Mouse (Mus musculus) testis, postnatal 10 days (tissue): Measurements from ENCODE around the gene Aldh6a1.
A peak's percentile ranks its signal among the peaks of the same experiment; 100 is the strongest.

Experiments used
- DNase-seq: peaks from one replicate; pipeline ENCODE4 v3.0.0; 2021; ENCODE audit warnings: low spot score

Aldh6a1 gene

DNA sequence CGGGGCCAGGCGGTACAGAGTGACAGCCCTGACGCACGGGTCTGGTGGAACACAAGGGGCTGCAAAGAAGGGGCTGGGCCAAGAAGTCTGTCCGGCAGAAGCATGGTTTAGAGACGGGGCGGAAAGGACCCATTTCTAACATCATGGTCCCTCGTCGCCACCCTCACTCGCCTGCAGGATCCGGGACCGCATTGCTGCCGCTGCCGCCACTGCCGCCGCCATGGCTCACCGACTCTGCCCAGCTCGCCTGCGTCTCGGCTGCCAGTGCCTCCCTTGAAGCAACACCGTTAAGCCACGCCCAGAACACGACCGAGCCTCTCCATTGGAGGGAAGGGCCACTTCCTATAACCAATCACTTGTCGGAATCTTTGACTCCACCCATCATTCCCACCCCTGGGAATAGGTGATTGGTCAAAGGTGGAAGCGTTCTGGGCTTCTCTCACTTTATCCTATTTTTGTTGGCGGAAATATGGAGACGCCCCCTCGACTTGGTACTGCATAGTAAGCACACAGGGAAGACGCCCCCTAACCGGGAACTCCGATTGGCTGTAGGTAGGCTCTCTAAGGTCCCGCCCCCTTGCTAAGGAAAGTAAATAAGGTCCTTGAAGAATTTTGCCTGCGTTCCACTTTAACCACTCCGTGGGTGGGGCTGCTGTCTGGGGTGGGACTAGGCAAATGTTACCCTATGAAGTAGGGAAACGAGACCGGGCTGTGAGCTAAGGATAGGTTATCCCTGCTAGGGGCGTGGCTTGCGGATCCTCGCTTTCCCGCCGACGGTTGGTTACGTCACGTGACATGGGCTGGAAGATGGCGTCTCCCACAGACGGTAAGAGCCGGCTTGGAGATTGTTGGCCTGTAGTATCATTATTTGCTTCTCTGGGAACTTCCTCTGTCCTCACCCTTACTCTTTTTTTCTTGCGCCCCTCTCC is at the start of gene Aldh6a1, which contains the start of gene Lin52:
TSS of gene Aldh6a1 (minus strand) at position 287 of the 929 bp plus-strand sequence.
TSS of gene Lin52 (plus strand) at position 705 of the 929 bp plus-strand sequence.
- DNase-seq, result peak; percentile 96

DNA sequence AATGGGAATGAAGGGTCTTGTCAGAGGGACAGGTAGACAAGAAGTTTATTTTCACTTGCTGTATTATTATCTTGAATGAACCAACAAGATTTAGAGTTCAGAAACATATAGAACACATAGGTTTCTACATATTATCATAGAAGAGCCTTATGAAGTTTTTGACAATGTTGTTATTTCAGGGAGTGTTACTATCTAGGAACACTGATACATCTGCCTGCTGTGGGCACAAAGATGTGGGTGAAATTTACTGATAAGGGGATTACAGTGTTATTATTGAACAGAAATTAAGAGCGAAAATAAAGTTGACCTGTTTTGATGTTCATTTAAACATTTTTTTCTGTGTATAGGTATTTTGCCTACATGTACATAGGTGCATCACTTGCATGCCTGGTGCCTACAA is 46.0 kb upstream of the Aldh6a1 start:
- DNase-seq, result no peak

DNA sequence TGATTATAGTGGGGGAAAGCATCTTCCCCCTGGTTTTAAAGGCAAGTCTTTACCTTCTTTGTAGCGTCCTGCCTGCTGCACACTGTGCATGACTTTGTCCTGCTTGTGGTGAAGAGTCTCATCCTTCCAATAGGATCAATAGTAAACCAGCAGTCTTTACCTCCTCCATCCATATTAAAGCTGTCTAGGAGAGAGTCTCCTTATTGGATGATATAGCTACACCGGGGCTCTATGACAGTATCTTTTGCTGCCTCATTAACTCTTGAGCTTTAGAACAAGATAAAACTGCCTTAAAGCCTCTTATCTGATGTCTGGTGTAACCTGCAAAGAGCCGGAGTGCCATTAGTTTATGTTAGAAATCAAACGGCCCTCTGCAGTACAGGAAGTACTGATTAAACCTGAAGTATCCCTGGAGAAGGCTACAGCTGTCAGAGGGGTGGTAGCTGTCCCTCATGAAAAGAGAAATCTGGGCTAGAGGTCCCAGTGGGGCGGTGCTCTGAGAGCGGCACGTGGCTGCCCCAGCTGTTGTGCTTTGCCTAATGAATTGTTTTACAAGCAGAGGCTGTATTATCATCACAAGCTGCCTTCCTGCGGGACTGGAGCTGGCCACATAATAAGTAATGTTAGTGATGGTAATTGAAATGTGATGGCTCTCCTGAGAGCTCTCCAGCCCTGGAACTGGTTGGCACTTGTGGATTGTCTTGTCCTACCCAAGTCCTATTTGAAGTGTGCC is 36.7 kb upstream of the Aldh6a1 start:
- no peak for DNase-seq

DNA sequence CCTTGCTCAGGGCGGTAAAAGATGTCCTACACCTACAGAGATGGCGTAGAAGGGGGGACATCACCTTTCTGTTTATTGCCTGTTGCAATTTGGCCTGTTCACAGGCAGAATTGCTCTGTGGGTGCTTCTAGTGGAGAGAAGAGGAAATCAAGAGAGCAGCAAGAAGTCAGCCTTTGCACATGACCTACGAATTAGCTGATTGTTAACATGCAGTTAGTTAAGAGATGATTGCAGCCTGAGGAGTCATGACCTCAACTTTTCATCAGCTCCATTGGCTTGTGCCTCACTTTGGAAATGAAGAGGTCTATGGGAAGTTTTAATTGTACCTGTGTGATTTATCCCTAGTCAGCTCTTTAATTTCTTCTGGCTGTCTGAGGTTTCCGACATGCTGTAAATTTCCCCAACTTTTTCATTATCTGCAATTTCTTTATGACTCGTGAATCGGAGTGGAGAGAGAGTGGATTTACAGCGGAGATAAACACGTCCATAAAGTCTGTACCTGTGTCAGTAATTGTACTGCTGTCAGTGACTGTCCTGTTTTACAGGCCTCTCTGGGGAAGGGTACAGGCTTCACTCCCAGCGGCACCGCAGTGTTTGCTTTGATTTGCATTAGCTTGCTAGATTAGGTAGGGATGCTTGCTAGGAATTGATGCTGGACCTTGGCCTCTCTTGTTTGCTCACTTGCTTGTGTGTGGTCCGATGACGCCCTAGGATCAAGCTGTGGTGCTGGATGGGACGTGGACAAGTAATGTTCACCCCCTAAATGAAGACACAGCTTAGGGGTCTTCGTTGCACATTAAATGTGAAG is 32.2 kb upstream of the Aldh6a1 start:
- no peak for DNase-seq

DNA sequence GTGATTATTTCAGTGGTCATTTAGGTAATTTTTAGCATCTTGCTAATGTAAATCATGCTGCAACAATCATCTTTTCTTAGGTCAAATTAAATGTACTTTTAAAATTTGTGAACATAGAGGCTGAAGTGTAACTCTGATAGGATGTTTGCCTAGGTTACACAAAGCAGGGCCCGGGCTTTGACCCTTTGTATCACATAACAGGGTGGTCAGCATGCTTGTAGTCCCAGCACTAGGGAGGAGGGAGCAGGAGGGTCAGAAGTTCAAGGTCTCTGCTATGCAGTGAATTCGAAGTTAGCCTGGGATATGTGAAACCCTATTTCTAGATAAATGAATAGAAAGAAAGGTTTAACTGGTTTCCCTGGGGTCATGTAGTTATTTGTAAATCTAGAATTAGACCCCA is 30.4 kb upstream of the Aldh6a1 start:
- no peak for DNase-seq

DNA sequence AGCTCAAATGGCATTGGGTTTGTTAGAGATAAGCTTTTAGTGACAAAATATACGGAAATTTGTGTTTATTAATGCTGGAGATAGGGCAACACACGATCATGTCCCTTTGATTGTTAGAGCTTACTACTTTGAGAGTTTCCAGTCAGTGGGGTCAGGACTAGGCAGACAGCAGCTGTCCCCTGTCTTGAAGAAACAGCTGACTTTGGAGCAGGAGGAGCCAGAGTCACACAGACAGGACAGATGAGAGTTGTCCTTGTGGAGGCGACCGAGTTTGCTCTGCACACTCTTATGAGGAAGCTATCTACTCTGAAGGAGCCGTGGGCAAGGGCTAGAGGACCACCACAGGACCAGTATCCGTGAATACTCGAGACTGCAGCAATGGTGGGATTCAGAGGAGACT is 28.1 kb upstream of the Aldh6a1 start:
- DNase-seq, result no peak

DNA sequence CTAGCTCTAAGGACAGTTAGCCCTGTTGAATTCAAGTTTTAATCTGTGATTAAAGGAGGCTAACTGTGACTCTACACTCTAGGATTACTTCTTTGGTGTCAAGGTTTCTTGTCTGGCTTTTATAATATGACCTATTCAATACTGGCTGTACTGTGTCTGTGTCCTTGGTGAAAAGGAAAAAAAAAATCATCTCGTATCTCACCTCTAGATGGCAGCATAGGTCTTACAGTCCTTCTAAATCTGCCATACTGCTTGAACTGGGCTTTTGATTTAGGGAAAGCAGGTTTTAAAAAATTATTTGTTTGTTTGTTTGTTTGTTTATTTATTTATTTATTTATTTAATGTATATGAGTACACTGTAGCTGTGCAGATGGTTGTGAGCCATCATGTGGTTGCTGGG is 17.9 kb upstream of the Aldh6a1 start:
- DNase-seq, result no peak

DNA sequence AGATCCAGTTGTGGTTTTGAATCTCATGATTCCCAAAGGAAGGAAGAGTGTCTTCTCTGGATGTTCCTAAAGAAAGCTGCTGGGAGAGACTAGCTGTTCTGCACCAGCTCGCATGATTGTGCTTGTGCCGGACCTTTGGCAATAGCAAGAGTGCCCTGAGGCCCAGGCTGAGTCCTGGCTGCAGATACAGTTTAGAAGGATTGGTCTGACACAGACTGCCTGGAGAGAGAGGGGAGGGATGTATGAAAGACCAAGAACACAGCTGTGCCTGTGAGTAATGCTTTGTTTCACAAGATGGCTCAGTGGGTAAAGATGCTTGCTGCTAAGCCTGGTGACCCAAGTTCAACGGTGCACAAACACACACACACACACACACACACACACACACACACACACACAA is 12.1 kb upstream of the Aldh6a1 start:
- DNase-seq, result no peak

DNA sequence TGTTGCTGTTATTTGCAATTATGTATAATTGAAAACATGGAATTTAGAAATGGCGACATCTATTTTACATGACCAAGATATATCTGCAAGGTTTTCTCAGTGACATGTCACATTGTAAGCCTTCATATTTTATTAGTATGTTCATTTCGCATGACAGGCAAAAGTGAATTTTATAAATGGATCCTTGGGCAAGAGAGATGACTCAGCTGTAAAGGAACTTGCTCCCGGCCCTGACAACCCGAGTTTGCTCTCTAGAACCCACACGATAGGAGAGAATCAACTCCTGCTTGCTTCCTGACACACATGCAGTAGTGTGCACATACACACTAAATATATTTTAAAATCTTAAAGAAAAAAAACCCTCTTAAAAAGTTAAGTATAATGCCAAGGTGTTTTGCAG is 10.6 kb upstream of the Aldh6a1 start:
- DNase-seq, result no peak

DNA sequence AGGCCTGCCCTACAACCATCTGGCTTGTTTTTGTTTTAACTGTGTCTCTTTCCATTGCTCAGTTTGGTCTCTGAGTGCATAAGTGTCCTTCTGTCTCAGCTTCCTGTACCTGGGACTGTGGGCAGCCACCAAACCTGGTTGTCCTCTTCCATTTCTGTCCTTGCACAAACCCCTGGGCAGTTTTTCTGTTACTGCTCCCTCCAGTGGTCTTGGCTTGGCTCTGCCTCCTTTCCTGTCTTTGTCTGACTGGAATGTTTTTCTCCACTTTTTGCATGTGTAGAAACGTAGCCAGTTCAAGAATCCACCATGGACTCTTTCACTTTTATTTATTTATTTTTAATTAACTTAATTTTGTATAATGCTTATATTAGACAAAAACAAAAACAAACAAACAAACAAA is 9.0 kb upstream of the Aldh6a1 start:
- no peak for DNase-seq

DNA sequence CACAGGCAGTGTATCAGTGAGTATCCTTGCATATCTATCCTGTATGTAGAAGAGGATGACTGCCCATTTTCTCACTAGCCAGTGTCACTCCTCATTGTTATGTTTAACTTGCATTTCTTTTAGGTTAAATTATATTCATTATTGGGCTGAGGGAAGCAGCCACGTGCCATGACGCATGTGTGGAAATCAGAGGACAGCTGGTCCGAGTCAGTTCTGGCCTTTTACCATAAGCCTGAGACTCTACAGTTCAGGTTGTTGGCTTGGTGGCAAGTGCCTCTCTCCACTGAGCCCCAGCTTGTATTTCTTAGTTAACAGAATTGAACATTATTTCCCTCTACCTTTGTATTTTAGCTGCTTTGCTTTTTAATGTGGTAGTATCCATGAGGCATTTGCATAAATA is 6.1 kb upstream of the Aldh6a1 start:
- DNase-seq, result no peak

DNA sequence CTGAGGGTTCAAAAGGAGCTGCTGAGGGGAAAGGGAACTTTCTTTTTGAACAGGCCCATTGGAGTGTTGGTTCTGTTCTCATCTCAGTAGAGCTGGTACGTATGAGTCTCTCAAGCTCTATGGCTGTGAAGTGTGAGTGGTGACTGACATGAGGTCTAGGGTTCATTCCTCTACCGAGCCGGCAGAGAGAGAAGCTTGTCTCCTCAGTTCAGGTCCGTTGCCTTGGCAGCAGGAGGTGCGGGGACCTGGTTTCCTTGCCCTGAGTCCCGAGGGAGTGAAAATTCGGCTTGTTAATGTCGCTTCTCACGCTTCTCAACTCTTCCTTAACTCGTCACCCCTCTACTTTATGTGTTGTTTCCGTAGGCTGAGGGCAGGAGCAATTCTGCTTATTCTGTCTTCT is 997 bp upstream of the Aldh6a1 start:
- DNase-seq, result no peak

DNA sequence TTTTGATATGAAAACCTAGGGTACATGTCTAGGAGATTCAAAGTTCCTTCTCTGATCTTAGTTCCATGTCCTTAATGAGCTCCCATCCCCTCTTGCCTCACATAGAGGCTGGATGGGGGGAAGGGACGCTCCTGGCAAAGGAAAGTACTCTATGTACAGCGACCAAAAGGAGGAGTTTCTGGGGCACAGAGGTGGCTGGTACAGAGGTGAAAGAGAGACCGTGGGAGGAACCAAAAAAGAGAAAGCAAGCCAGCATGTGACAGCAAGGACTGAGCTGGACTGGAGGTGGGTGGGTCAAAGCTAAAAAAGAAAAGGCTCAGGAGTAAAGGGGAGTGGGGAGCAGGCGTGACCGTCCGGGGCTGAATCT is 470 bp downstream of the Aldh6a1 start:
- peak; percentile 51 for DNase-seq

DNA sequence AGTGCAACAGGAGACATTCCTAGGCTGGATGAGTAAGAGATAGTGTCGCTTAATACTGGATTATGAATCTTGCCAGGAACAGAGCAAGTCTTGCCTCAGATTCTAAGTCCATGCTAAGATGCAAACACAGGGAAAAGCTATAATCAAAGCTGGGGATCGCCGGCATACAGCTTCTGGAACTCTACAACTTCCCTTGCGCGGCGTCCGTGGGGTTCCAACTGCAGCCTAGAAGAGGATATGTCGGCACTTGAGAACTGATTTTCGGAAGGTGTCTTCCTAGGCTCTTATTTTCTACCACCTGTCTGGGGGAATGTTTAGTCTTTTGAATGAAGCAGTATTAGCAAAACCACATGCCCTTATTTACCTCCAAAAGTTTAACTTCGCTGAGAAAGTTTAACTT is 917 bp downstream of the Aldh6a1 start:
- DNase-seq, result no peak

DNA sequence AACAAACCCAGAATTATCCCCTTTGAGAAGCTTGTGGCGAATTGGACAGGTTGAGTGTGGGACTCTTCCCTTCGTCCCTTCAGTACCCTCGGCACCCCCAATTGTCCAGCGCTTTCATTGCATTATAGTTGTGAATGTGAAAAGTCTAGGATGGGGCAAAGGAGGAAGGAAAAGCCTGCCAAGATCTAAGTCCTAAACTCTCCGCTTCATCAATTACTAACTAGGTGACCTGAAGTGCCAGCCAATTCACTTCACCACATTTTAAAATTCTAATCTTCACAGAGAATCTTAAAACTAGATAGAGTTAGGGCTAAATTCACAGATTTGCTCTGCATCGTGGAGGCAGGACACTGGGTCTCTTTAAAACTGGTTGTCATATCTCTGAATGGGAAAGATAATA is 2.6 kb downstream of the Aldh6a1 start:
- DNase-seq, result no peak

DNA sequence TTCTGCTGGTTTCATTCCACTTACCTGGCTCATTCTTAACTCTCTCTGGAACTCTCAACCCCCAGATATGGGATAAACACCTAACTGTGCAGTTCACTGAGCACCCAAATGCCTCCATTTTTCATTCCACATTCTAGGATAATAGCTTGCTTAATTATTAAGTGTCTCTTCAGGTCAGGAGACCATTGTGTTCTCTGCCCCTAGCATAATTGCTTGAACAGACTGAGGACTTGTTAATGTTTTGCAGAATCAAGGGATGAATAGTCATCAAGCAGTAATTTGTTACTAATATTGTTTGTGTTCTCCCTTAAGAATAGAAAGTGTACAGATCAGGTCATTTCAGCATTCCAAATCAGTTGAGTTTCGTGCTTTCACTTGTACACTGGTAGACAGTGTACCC is 3.4 kb downstream of the Aldh6a1 start:
- no peak for DNase-seq

DNA sequence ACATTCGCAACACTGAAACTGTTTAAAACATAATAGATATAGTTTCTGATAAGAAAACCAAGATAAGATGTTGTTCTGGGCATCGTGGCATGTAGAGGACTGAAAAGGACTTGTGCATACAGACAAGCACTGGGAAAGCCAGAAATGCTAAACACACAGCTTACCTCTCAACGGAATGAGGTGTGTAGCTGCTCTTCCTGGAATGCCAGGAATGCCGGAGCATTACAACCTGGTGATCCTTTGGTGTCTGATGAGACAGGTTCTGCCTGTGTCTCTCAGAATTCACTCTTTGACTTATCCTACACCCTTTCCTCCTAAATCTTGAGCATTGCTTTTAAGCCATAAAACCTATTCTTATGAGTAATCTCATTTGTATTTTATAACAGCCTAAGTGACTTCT is 8.3 kb downstream of the Aldh6a1 start:
- DNase-seq, result no peak

DNA sequence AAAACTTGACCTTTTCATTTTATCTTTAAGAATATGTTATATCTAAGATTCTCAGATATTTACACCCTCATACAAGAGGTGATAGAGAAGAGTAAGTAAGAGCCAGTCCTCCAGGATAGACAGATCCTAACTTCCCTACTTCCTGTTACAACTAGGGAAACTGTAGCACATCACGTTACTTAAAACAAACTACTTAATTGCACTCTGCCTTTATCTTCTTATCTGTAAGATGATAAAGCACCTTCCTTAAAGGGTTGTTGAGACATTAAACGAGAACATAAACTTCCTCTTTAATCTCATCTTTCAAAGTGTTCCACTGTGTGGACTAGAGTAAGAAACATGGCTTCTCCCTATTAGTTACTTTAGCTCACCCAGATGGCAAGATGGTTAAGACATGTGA is 12.1 kb downstream of the Aldh6a1 start:
- DNase-seq, result no peak

DNA sequence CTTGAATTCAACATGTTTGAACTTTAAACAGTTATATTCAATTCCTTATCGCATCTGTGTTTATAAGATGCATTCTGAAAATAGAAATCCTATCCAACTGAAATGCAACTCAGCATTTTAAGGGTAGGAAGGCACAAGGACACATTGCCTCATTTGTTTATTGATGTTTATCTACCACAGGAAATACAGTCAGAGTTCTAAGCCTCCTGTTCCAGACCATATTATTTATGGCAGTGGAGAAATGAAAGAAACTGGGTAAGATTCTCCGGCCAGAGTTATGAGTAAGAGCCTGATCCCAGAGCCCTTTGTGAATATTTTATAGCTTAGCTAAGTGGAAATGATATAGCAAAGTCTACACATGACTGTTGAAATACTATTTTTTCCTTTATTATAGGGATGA is 21.0 kb downstream of the Aldh6a1 start:
- no peak for DNase-seq

DNA sequence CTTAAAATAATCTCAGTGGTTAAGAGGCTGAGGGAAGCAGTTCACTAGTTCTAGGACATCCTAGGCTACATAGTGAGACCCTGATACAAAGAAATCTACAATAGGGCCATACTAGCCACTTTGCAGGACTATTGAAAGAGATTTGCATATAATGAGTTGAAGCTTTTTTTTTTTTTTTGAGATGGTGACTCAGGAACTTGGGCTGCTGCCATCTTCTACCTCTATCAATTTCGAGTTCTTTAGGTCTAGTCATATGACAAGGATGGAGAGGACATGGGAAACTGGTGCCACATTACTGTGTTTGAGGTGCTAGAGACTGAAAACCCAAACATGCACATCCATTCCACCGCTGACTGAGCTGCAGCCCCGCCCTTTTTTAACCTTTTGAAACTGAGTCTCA is 26.8 kb downstream of the Aldh6a1 start:
- DNase-seq, result no peak

DNA sequence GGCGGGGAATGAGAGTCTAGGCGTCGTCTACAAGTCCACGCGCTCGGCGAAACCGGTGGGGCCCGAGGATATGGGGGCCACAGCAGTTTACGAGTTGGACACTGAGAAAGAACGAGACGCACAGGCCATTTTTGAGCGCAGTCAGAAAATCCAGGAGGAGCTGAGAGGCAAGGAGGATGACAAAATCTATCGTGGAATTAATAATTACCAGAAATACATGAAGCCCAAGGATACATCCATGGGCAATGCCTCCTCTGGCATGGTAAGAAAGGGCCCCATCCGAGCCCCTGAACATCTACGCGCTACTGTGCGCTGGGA is 33.2 kb downstream of the Aldh6a1 start:
- no peak for DNase-seq

DNA sequence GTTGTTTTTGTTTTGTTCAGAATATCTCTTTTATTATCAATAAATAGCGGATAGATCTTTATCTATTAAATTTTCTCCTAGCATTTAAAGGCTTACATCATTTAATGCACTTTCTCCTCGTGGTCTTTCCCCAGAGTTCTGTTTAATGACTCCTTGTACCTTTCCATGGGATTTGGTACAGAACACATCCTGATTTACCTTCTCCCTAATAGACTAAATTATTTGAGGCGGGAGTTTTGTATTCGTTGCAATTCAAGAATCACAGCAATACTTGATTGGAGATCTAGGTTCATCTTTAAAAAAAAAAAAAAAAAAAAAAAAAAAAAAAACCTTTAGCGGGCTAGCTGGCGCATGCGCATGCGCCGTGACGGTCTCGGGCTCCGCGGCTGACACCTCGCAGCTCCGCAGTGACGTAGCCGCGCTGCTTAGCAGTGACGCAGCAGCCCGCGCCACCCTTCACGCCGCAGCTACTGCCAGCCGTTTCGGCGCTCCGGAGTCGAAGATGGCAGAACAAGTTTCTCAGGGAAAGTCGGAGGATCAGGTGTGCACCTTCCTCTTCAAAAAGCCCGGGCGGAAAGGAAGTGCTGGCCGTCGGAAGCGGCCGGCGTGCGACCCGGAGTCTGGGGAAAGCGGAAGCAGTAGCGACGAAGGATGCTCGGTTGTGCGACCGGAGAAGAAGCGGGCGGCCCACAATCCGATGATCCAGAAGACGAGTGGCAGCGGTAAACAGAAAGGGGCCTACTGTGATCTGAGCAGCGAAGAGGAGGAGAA is 33.8 kb downstream of the Aldh6a1 start, which contains the start of gene Rnf113a2:
TSS of gene Rnf113a2 (plus strand) at position 363 of the 771 bp plus-strand sequence.
- DNase-seq, result peak; percentile 86
